Mouse (Mus musculus): Measurements from ENCODE around the gene Csnk1g2. TPM values are rescaled to one million over a fixed set of nuclear protein-coding genes. Genes with fewer than 3 reads are reported as not detected.
"Not testable (repeated sequence)": the region's sequence is repeated elsewhere in the genome, so short reads cannot be mapped to it uniquely, and the experiment has no call there.

Gene Csnk1g2
- polyA plus RNA-seq, 1 experiment, result 75.2 TPM

DNA sequence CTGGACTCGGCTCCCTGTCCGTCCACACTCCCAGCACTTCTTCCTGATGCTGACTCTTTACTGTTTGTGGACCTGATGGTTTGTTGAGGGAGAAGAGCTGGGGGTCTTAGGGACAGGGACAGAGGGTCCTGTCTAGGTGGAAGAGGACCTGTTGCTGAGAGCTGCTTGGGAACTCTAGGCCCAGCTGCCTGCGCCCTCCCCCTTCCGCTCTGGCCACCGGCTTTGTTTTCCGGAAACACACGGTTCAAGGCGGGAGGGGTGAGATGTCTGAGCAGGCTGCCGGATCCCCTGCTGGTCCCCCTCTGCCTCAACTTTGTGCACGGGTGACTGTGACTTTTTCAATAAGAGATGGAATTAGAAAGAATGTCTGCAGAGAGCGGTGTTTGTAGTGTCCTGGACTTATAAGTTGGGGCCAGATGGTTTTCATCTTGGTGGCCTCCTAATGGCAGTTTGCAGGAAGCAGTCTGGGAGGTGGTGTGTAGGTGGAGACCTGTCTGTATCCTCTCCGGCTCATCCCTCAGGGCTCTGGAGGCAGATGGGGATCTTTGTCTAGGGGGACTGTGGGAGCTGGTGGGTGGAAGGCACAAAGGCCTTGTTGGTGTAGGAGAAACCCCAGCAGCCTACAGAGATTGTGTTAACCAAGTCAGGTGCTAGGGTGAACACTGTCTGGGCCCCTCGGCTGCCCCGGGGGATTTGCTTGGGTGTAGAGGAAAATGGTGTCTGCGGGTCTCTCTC is 986 bp downstream of the Csnk1g2 start:
- 3% methylated on average over 15 of the region's 15 CpGs for WGBS
- Histone ChIP-seq H3K4me1 (ENCODE audit: control insufficient read depth, insufficient read depth, low read length) (peaks cover 5% of the 10 kb centered on the region), H3K27ac (ENCODE audit: control insufficient read depth, insufficient read depth, low read depth, low read length, poor library complexity) (peak overlapping the region; percentile 91), H3K4me3 (replicated peaks; ENCODE audit: control insufficient read depth, low read depth, low read length) (peak overlapping the region; percentile 84)
- TF ChIP-seq CTCF (IDR thresholded peaks at IDR 0.05; ENCODE audit: control insufficient read depth, insufficient read depth, low read length) (no peak), POLR2A (IDR thresholded peaks at IDR 0.05; ENCODE audit: borderline replicate concordance, control insufficient read depth, low read depth, low read length) (no peak; the same call in 1 of the 2 replicates)

DNA sequence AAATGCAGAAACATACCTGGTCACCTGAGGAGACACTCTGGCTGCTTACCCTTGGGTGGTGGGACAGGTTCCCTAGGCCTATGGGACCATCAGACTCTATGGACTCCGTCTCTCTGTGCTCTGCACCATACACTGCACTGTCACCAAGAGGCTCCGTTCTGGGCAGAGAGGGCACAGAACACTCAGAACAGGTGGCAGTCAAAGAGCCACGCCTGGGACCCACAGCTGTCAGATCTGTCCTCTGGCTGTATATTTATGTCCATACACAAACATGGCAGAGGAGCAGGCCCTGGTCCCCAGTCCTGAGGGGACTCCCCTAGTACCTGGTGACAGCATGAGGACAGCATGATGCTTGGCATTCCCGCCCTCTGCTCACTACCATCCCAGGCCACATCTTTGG is 3.1 kb downstream of the Csnk1g2 start:
- H3K27ac ChIP-seq (ENCODE audit: control insufficient read depth, insufficient read depth, low read depth, low read length, poor library complexity), result no peak overlapping the region
- TF ChIP-seq CTCF (IDR thresholded peaks at IDR 0.05; ENCODE audit: control insufficient read depth, insufficient read depth, low read length) (no peak), POLR2A (IDR thresholded peaks at IDR 0.05; ENCODE audit: borderline replicate concordance, control insufficient read depth, low read depth, low read length) (no peak)
- H3K4me1 ChIP-seq (ENCODE audit: control insufficient read depth, insufficient read depth, low read length), result peaks cover 10% of the 10 kb centered on the region
- no peak overlapping the region for H3K4me3 ChIP-seq (replicated peaks; ENCODE audit: control insufficient read depth, low read depth, low read length)
- WGBS, result 77% methylated on average over 4 of the region's 4 CpGs

DNA sequence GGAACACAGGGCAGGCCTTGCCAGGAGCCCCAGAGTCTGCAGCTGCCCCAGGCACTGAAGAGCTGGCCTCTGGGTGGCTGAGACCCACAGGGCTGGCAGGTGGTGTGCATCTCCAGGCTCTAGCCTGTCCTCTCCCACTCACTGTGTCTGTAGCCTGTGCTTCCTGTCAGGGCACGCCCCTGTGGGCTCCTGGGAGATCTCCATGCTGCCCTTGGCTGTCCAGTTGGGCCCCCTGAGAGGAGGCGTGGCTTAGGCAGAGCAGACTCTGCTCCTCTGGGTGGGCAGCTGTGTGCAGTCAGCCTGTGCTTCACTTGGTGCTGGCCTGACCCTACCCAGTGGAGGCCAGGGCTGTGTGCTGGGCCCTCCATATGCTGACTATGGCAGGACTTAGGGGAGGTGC is 5.0 kb downstream of the Csnk1g2 start:
- H3K4me1 ChIP-seq (ENCODE audit: control insufficient read depth, insufficient read depth, low read length), result peaks cover 10% of the 10 kb centered on the region
- TF ChIP-seq POLR2A (IDR thresholded peaks at IDR 0.05; ENCODE audit: borderline replicate concordance, control insufficient read depth, low read depth, low read length), result no peak
- no peak for TF ChIP-seq CTCF (IDR thresholded peaks at IDR 0.05; ENCODE audit: control insufficient read depth, insufficient read depth, low read length)
- no peak overlapping the region; the same call in 1 of the 2 replicates for H3K27ac ChIP-seq (ENCODE audit: control insufficient read depth, insufficient read depth, low read depth, low read length, poor library complexity)
- WGBS, result 38% methylated on average over 2 of the region's 2 CpGs
- no peak overlapping the region for H3K4me3 ChIP-seq (replicated peaks; ENCODE audit: control insufficient read depth, low read depth, low read length)

DNA sequence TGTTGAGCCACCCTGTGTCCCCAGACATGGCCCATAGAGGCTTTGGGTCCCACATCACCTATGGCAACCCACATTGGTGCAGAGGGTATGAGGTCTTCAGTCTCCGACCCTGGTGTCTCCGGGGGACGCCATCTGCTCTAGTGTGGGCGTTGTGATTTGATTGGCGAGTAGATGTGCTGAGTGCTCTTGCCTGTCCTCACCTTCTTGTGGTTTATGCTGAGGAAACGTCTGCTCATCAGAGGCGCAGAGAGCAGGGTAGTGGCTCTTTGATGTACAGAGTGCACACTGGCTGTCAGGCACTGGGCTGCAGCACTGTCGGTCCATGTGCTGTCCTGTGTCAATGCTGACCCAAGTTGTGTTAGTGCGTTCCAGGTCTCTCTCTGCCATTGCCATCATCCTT is 6.3 kb downstream of the Csnk1g2 start:
- TF ChIP-seq POLR2A (IDR thresholded peaks at IDR 0.05; ENCODE audit: borderline replicate concordance, control insufficient read depth, low read depth, low read length) (no peak), CTCF (IDR thresholded peaks at IDR 0.05; ENCODE audit: control insufficient read depth, insufficient read depth, low read length) (no peak)
- Histone ChIP-seq H3K27ac (ENCODE audit: control insufficient read depth, insufficient read depth, low read depth, low read length, poor library complexity) (no peak overlapping the region), H3K4me1 (ENCODE audit: control insufficient read depth, insufficient read depth, low read length) (peaks cover 10% of the 10 kb centered on the region), H3K4me3 (replicated peaks; ENCODE audit: control insufficient read depth, low read depth, low read length) (no peak overlapping the region)
- WGBS, result 65% methylated on average over 9 of the region's 9 CpGs

DNA sequence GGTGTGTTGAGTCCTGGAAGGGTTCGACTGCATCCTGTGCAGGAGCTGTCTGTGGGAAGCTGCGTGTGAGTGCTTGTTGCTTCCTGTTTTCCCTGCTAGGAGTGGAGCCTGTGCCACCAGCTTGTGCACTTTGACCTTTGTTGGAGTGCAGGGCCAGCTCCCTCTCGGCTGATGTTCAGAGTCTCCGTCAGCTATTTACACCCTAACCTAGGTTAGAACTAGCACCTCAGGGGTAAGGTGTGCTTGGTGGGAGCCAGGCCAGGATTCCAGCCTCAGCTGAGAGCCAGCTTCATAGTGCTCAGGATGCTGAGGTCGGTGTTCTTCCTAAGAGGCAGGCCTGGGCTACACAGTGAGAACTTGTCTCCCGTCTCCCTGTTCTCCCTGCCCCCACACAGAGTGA is 12.7 kb downstream of the Csnk1g2 start:
- WGBS, result 80% methylated on average over 6 of the region's 6 CpGs
- no peak for TF ChIP-seq CTCF (IDR thresholded peaks at IDR 0.05; ENCODE audit: control insufficient read depth, insufficient read depth, low read length)
- TF ChIP-seq POLR2A (IDR thresholded peaks at IDR 0.05; ENCODE audit: borderline replicate concordance, control insufficient read depth, low read depth, low read length), result no peak
- no peaks in the 10 kb centered on the region for H3K4me1 ChIP-seq (ENCODE audit: control insufficient read depth, insufficient read depth, low read length)
- no peak overlapping the region for H3K4me3 ChIP-seq (replicated peaks; ENCODE audit: control insufficient read depth, low read depth, low read length)
- H3K27ac ChIP-seq (ENCODE audit: control insufficient read depth, insufficient read depth, low read depth, low read length, poor library complexity), result no peak overlapping the region

DNA sequence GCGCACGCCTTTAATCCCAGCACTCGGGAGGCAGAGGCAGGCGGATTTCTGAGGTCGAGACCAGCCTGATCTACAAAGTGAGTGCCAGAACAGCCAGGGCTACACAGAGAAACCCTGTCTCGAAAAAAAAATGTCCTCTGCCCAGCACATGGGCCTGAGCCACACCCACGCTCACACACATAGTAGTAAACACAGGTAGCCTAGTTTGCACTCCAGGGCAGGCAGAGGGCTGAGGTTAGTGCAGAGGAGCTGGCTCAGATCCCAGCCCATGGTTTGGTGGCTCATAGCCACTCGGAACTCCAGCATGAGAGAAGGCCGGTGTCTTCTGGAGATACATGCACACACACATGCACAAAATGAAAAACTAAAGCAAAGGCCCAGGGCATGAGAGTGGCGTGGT is 24.3 kb downstream of the Csnk1g2 start:
- TF ChIP-seq POLR2A (IDR thresholded peaks at IDR 0.05; ENCODE audit: borderline replicate concordance, control insufficient read depth, low read depth, low read length), result no peak
- no peak for TF ChIP-seq CTCF (IDR thresholded peaks at IDR 0.05; ENCODE audit: control insufficient read depth, insufficient read depth, low read length)
- no peak overlapping the region for H3K27ac ChIP-seq (ENCODE audit: control insufficient read depth, insufficient read depth, low read depth, low read length, poor library complexity)
- no peaks in the 10 kb centered on the region; the same call in 1 of the 2 replicates for H3K4me1 ChIP-seq (ENCODE audit: control insufficient read depth, insufficient read depth, low read length)
- WGBS, result 85% methylated on average over 10 of the region's 10 CpGs
- H3K4me3 ChIP-seq (replicated peaks; ENCODE audit: control insufficient read depth, low read depth, low read length), result no peak overlapping the region

DNA sequence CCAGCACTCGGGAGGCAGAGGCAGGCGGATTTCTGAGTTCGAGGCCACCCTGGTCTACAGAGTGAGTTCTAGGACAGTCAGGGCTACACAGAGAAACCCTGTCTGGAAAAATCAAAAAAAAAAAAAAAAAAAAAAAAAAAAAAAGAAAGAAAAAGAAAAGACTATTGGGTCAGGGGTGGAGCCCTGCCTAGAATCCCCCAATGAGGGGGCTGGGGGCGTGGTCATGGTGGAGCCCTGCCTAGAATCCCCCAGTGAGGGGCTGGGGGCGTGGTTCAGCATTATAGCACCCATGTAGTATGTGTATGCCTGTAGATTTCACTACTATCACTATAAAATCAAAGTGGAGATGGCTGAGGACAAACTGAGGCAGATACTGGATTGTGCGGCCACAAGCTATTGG is 27.3 kb downstream of the Csnk1g2 start:
- 84% methylated on average over 6 of the region's 6 CpGs for WGBS
- not testable (repeated sequence) for H3K4me1 ChIP-seq (ENCODE audit: control insufficient read depth, insufficient read depth, low read length); H3K4me3 ChIP-seq (replicated peaks; ENCODE audit: control insufficient read depth, low read depth, low read length); H3K27ac ChIP-seq (ENCODE audit: control insufficient read depth, insufficient read depth, low read depth, low read length, poor library complexity)

DNA sequence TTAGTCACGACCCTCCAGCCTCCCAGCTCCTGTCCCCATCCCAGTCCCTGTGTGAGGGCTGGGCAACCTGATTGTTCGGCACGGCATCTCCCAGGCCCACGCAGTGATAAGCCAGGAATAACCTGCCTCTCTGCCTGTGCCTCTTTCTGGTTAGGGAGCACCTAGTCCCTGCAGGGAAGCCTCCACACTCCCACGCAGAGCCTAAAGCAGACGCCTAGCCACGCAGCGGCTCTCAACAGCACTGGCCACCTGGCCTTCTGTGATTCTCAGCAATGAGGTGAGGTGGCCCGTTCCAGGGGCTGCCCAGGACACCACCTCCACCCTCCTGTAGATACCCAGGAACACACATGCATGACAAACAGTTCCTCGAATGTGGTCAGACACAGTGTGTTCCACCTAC is 27.8 kb downstream of the Csnk1g2 start:
- no peak for TF ChIP-seq CTCF (IDR thresholded peaks at IDR 0.05; ENCODE audit: control insufficient read depth, insufficient read depth, low read length)
- no peak for TF ChIP-seq POLR2A (IDR thresholded peaks at IDR 0.05; ENCODE audit: borderline replicate concordance, control insufficient read depth, low read depth, low read length)
- Histone ChIP-seq H3K4me1 (ENCODE audit: control insufficient read depth, insufficient read depth, low read length) (no peaks in the 10 kb centered on the region; the same call in 1 of the 2 replicates), H3K27ac (ENCODE audit: control insufficient read depth, insufficient read depth, low read depth, low read length, poor library complexity) (no peak overlapping the region), H3K4me3 (replicated peaks; ENCODE audit: control insufficient read depth, low read depth, low read length) (no peak overlapping the region)
- 88% methylated on average over 10 of the region's 10 CpGs for WGBS

All from bone marrow, adult 2 months (tissue).